Mouse (Mus musculus) lung, postnatal 36 days (tissue): Measurements from ENCODE around the gene Cdca7l.

ENCODE experiments used
- DNase-seq: peaks from one replicate; pipeline ENCODE4 v3.0.0; 2022; ENCODE audit warnings: mixed read lengths

Gene Cdca7l

DNA sequence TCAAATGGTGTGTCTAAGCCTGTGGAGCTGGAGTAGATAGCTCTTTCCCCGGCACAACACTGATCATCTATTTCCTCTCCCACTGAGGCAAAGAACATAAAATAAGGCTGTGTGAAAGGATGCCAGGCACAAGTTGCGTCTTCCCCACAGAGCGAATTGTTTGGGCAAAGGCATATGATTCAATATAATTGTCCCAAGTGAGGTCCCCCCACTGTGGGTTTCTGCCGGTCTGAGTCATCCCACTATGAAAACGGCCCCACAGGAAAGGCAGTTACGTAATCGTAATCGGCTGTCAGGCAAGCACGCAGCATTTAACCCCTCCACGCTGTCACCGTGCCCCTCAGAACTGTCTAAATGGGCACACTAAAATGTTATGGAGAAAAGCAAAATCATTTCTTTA is 6.0 kb downstream of the Cdca7l start:
- DNase-seq, result no peak

GRCm38 (mm10) chr12:117820138-117820858 is 16.2 kb downstream of the Cdca7l start:
- peak; percentile 16 for DNase-seq

GRCm38 (mm10) chr12:117820859-117821221 is 16.8 kb downstream of the Cdca7l start:
- DNase-seq, result no peak

GRCm38 (mm10) chr12:117821394-117821793 is 17.3 kb downstream of the Cdca7l start:
- no peak for DNase-seq

DNA sequence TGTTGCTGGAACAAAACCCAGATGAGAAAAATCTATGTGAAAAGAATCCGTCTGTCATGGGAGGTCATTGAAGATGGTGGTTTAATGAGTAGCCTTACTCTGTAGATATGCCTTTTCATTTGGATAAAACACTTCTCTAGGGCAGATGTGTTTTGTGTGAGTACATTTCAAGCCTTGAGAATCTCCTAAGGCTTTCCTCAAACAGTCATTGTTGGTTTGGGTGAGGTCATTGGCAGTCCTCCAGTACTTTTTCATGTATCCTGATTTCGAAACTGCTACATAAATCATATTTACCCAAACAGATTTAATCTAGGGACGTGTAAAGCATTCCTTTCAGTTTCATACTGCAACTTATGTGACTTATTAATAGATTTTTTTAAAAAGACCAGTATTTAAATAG is 24.3 kb downstream of the Cdca7l start:
- peak; percentile 82 for DNase-seq

GRCm38 (mm10) chr12:117831351-117831961 is 27.4 kb downstream of the Cdca7l start:
- DNase-seq, result peak; percentile 21

GRCm38 (mm10) chr12:117832190-117832589 is 28.1 kb downstream of the Cdca7l start:
- DNase-seq, result no peak

DNA sequence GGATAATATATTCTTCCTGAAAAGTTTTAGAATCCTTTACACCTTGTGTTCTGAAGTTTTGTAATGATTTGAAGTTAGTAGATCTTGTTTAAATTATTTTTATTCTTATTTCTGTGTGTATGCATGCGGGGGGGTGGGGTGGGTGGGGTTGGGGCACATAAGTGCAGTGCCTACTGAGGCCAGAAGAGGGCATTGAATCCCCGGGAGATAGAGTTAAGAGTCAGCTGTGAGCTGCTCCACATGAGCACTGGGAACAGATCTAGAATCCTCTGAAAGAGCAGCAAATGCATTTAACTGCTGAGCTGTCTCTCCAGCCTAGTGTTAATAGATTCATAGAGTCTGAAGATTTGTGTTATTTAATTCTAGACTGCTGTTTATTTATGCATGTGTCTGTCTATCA is 30.6 kb downstream of the Cdca7l start:
- no peak for DNase-seq

GRCm38 (mm10) chr12:117835371-117835770 is 31.3 kb downstream of the Cdca7l start:
- no peak for DNase-seq

DNA sequence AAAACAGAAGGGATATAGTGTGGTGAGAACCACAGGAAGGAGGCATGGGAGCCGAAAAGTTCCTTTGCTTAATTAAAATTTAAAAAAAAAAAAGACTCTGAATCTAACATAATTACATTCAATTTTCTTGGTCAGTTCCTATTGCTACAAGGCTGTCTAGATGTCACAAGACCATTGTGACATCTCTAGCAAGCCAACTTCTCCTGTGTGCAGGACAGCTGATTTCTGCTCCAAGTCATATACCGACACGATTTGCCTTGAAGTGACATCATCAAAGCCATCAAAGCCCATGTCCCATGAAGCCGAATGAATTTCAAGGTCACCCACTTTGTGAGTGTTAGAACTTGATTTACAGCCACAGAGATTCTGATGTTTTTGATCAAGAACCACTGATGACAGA is 33.3 kb downstream of the Cdca7l start:
- DNase-seq, result no peak

- no peak for DNase-seq
Measured at GRCm38 (mm10) chr12:117840705-117841104, 36.6 kb downstream of the Cdca7l start.

GRCm38 (mm10) chr12:117842676-117843075 is 38.6 kb downstream of the Cdca7l start:
- no peak for DNase-seq

GRCm38 (mm10) chr12:117843302-117844074 is 39.4 kb downstream of the Cdca7l start:
- peak; percentile 45 for DNase-seq

DNA sequence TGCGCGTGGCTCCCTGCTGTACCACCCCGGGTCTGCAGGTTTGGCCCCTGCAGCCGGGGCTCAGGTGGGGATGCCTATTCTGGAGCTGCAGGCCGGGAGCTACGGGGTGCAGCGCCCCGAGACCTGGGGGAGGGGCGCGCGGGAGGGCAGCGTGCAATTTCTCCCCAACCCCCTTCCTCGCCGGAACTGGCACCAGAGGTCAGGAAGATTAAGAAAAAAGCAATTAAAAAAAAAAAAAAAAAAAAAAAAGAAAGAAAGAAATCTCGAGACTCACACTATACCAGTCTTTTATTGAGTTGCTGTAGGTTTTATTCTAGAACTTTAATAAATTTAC is 40.0 kb downstream of the Cdca7l start:
- no peak for DNase-seq

DNA sequence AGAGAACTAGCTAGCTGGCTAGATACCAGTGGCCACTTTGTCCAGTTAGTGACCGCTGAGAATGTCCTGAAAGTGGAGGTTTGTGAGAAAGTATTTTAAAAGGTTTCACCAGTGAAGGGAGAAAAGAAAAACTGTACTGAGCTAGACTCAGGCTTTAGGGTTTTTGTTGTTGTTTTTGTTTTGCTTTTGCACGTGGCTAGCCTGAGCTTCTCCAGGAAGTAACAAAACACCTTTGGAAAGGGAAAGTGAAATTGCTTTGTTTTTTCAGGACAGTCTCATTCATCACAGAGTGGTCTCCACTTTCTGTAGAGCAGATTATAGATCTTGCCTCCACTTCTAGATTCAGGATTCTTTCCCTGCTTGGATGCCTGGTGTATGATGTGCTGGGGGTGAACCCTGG is 40.8 kb downstream of the Cdca7l start:
- DNase-seq, result no peak

- DNase-seq, result no peak
Measured at GRCm38 (mm10) chr12:117848621-117849020, 44.5 kb downstream of the Cdca7l start.

GRCm38 (mm10) chr12:117850472-117850871 is 46.4 kb downstream of the Cdca7l start:
- DNase-seq, result no peak

GRCm38 (mm10) chr12:117853316-117853715 is 49.2 kb downstream of the Cdca7l start:
- peak; percentile 61 for DNase-seq

GRCm38 (mm10) chr12:117857023-117857422 is 52.9 kb downstream of the Cdca7l start:
- DNase-seq, result no peak

GRCm38 (mm10) chr12:117857884-117858283 is 53.8 kb downstream of the Cdca7l start:
- DNase-seq, result no peak

GRCm38 (mm10) chr12:117860840-117861239 is 56.8 kb downstream of the Cdca7l start:
- no peak for DNase-seq

DNA sequence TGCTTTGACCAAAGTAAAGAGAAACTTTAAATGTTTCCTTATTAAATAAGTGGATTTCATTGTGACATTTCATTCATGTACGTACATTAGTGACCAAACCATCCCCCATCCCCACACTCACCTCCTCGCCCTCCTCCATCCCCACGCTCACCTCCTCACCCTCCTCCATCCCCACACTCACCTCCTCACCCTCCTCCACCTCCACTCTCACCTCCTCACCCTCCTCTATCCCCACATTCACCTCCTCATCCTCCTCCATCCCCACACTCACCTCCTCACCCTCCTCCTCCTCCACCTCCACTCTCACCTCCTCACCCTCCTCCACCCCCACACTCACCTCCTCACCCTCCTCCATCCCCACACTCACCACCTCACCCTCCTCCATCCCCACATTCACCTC is 57.2 kb downstream of the Cdca7l start:
- DNase-seq, result no peak

GRCm38 (mm10) chr12:117862655-117863054 is 58.6 kb downstream of the Cdca7l start:
- DNase-seq, result no peak
